In genomic region chr4:18395528-18396128, GRCm38 (mm10) we compare ENCODE assay signal across 7 mouse cellular contexts.
DNase-seq lines count a peak whose midpoint lies in the region; TF ChIP-seq lines count a peak whose summit lies in the region.
"Not testable (repeated sequence)": the region's sequence is repeated elsewhere in the genome, so short reads cannot be mapped to it uniquely, and the experiment has no call there.

No protein-coding gene starts in this region.

- not testable (repeated sequence) for TF ChIP-seq CTCF in ES-Bruce4 (IDR thresholded peaks at IDR 0.05; ENCODE audit: low read depth, low read length); brain, embryonic 14.5 days (IDR thresholded peaks at IDR 0.05; ENCODE audit: borderline replicate concordance, extremely low read depth, insufficient read depth, insufficient read length)

- H3K27me3 ChIP-seq in ES-Bruce4 (ENCODE audit: control insufficient read depth, insufficient read depth, low read length, poor library complexity, severe bottlenecking) = not testable (repeated sequence)

- H3K9me3 ChIP-seq in ES-Bruce4 (replicated peaks; ENCODE audit: control insufficient read depth, insufficient read depth, low read length, poor library complexity, severe bottlenecking); ES-E14 (ENCODE audit: control insufficient read depth, insufficient read depth, low read depth, low read length): not testable (repeated sequence)

- H3K27ac ChIP-seq in ES-Bruce4 (ENCODE audit: insufficient read depth, low read length) = peak overlapping the region; percentile 90
- H3K27ac ChIP-seq in ES-E14 (ENCODE audit: insufficient read depth, low read depth, low read length, poor library complexity, severe bottlenecking) = peak overlapping the region; percentile 74; the same call in 1 of the 2 replicates

- not testable (repeated sequence) for H3K36me3 ChIP-seq in ES-Bruce4 (ENCODE audit: control insufficient read depth, insufficient read depth, low read length, poor library complexity, severe bottlenecking); ES-E14 (ENCODE audit: control insufficient read depth, insufficient read depth, low read length, poor library complexity, severe bottlenecking)

- TF ChIP-seq EP300 in ES-Bruce4 (IDR thresholded peaks at IDR 0.05; ENCODE audit: insufficient read depth, low read depth, low read length) = not testable (repeated sequence)

- TF ChIP-seq POLR2A in ES-Bruce4 (IDR thresholded peaks at IDR 0.05; ENCODE audit: insufficient read depth, low read length); brain, embryonic 14.5 days (IDR thresholded peaks at IDR 0.05; ENCODE audit: borderline replicate concordance, extremely low read depth, insufficient read depth, insufficient read length, poor library complexity, severe bottlenecking): not testable (repeated sequence)

- H3K9ac ChIP-seq in ES-Bruce4 (ENCODE audit: low read depth, poor library complexity, severe bottlenecking); ES-E14 (ENCODE audit: insufficient read depth, low read depth, low read length, poor library complexity, severe bottlenecking): not testable (repeated sequence)

- H3K4me1 ChIP-seq in ES-Bruce4 (ENCODE audit: control insufficient read depth, insufficient read depth, low read length); ES-E14 (ENCODE audit: control insufficient read depth in 2 of 2, insufficient read depth in 2 of 2, low read length in 2 of 2, poor library complexity in 1 of 2): not testable (repeated sequence)

- DNase-seq in ES-CJ7 (ENCODE audit: low read depth, low spot score) (peak; percentile 93), ES-E14 (ENCODE audit: low read depth, low spot score) (peak; percentile 35), R1 (ENCODE audit: low read depth, low spot score) (peak; percentile 96), ZHBTc4 (ENCODE audit: low read depth, low spot score) (peak; percentile 87)
- peak; percentile 3 for DNase-seq in Muller cell, postnatal 12 days (ENCODE audit: inconsistent ontology term)
- DNase-seq in brain, embryonic 14.5 days (ENCODE audit: low read depth) = peak; percentile 6

- in situ Hi-C loops in ES-E14 (cut with MboI; ENCODE audit: low sequenced_read_pairs in 2 of 2, unreplicated experiment in 2 of 2) = not testable (repeated sequence)

- not testable (repeated sequence) for H3K4me3 ChIP-seq in ES-Bruce4 (ENCODE audit: low read depth, low read length); ES-E14 (ENCODE audit: insufficient read depth in 1 of 2, low read depth in 1 of 2, low read length in 2 of 2, poor library complexity in 1 of 2, severe bottlenecking in 1 of 2)

Comparison
In these comparisons a context has a peak if more than half of its experiments do, and no peak if none do; other contexts are left out.
1. DNase-seq: peak in every context shown above with its lines; median percentile 96 in R1; 93 in ES-CJ7; 87 in ZHBTc4; 35 in ES-E14; 6 in brain, embryonic 14.5 days; 3 in Muller cell, postnatal 12 days.